9 mouse cellular contexts compared by ENCODE assay signal in genomic region chr4:133002896-133003295, GRCm38 (mm10). TPM values are rescaled to one million over a fixed set of nuclear protein-coding genes. Genes with fewer than 3 reads are reported as not detected.
DNase-seq lines count a peak whose midpoint lies in the region; ATAC-seq lines count a peak whose summit lies in the region.
"Had no signal": no experiment of that assay in that cellular context is flagged by ENCODE, and none has a peak within 500 bp of the region (broad histone marks: within the 10 kb centered on the region; RNA-seq: fewer than 3 reads in every experiment).

No protein-coding gene starts in this region.

- peak overlapping the region; percentile 79 for H3K27ac ChIP-seq in embryonic facial prominence, embryonic 10.5 days (replicated peaks)
- H3K27ac ChIP-seq in heart, embryonic 14.5 days (replicated peaks in 1 of 2; ENCODE audit: control insufficient read depth in 1 of 2, insufficient read depth in 1 of 2, low read depth in 2 of 2, low read length in 2 of 2): peak overlapping the region; percentile 88 to 91
- no peak overlapping the region for H3K27ac ChIP-seq in intestine, embryonic 16.5 days (ENCODE audit: low read length)
- H3K27ac ChIP-seq: liver, embryonic 14.5 days had no signal

- H3K9ac ChIP-seq in heart, embryonic 14.5 days (ENCODE audit: low read length): peak overlapping the region; percentile 44; the same call in 1 of the 2 replicates
- H3K9ac ChIP-seq in intestine, embryonic 16.5 days (ENCODE audit: low read depth, low read length): no peak overlapping the region
- H3K9ac ChIP-seq: liver, embryonic 14.5 days had no signal

- WGBS in embryonic facial prominence, embryonic 10.5 days: 55% methylated on average over 10 of the region's 10 CpGs
- 5% methylated on average over 10 of the region's 10 CpGs for WGBS in heart, embryonic 14.5 days
- 29% methylated on average over 10 of the region's 10 CpGs for WGBS in intestine, embryonic 16.5 days

- peaks cover 40% of the 10 kb centered on the region for H3K4me1 ChIP-seq in embryonic facial prominence, embryonic 10.5 days
- peaks cover 20 to 27% of the 10 kb centered on the region in 2 experiments for H3K4me1 ChIP-seq in heart, embryonic 14.5 days (ENCODE audit: control insufficient read depth in 2 of 2, insufficient read depth in 2 of 2, low read length in 2 of 2)
- H3K4me1 ChIP-seq in intestine, embryonic 16.5 days (ENCODE audit: control insufficient read depth, insufficient read depth, low read length): peaks cover 16% of the 10 kb centered on the region

- H3K27me3 ChIP-seq in embryonic facial prominence, embryonic 10.5 days (replicated peaks; ENCODE audit: low read depth, poor library complexity, severe bottlenecking): peaks cover 5% of the 10 kb centered on the region; the same call in 1 of the 2 replicates
- no peaks in the 10 kb centered on the region for H3K27me3 ChIP-seq in heart, embryonic 14.5 days (ENCODE audit: control insufficient read depth, insufficient read depth, low read length)
- no peaks in the 10 kb centered on the region for H3K27me3 ChIP-seq in intestine, embryonic 16.5 days (replicated peaks; ENCODE audit: control insufficient read depth, insufficient read depth, low read length)

- H3K36me3 ChIP-seq in embryonic facial prominence, embryonic 10.5 days (replicated peaks): no peaks in the 10 kb centered on the region
- no peaks in the 10 kb centered on the region for H3K36me3 ChIP-seq in heart, embryonic 14.5 days (ENCODE audit: control insufficient read depth, insufficient read depth, low read length)
- H3K36me3 ChIP-seq in intestine, embryonic 16.5 days (ENCODE audit: control insufficient read depth, insufficient read depth, low read length): no peaks in the 10 kb centered on the region

- no peaks in the 10 kb centered on the region for H3K9me3 ChIP-seq in embryonic facial prominence, embryonic 10.5 days
- no peaks in the 10 kb centered on the region for H3K9me3 ChIP-seq in heart, embryonic 14.5 days (ENCODE audit: control insufficient read depth, low read length)
- no peaks in the 10 kb centered on the region for H3K9me3 ChIP-seq in intestine, embryonic 16.5 days (ENCODE audit: control insufficient read depth, low read length)

- H3K4me3 ChIP-seq in embryonic facial prominence, embryonic 10.5 days: no peak overlapping the region
- H3K4me3 ChIP-seq in heart, embryonic 14.5 days (ENCODE audit: control insufficient read depth in 1 of 2, insufficient read depth in 1 of 2, low read depth in 1 of 2, low read length in 2 of 2): no peak overlapping the region
- no peak overlapping the region for H3K4me3 ChIP-seq in intestine, embryonic 16.5 days (ENCODE audit: low read length)

- H3K4me2 ChIP-seq in heart, embryonic 14.5 days (ENCODE audit: low read length): peak overlapping the region; percentile 48
- no peak overlapping the region for H3K4me2 ChIP-seq in intestine, embryonic 16.5 days (ENCODE audit: low read depth, low read length)

- ATAC-seq in heart, embryonic 14.5 days (ENCODE audit: insufficient number of reproducible peaks, insufficient read depth, low FRiP score, low read depth): peak; percentile 64
- no peak for ATAC-seq in granulocyte monocyte progenitor cell, adult 5-6 weeks (replicated peaks; ENCODE audit: poor library complexity, severe bottlenecking)
- no peak for ATAC-seq in intestine, embryonic 16.5 days

- peak; percentile 57 to 68 for DNase-seq in kidney, postnatal 25 days
- DNase-seq in kidney, adult 8-10 months: no peak
- DNase-seq in embryonic facial prominence, embryonic 10.5 days (ENCODE audit: low spot score): no peak
- peak; percentile 44 for DNase-seq in lung, postnatal 36 days
- no peak for DNase-seq in left cerebral cortex, adult 11 months (ENCODE audit: low spot score)

RNA-seq across cellular contexts. Expression of gene Ahdc1, which starts 8.2 kb away (rescaled TPM):
- 11.5 and 11.6 TPM in 2 replicates for polyA plus RNA-seq in embryonic facial prominence, embryonic 10.5 days (2016; fragmentation: Nextera tagmentation; extraction: Ambion mirVana)
- polyA plus RNA-seq in heart, embryonic 14.5 days (2014; fragmentation: Nextera tagmentation; extraction: Ambion mirVana): 7.1 and 9.0 TPM in 2 replicates
- 1.3 and 4.7 TPM in 2 replicates for total RNA-seq in granulocyte monocyte progenitor cell, adult 5-6 weeks (2014; fragmentation: Nextera tagmentation)
- total RNA-seq in granulocyte monocyte progenitor cell, adult 5-6 weeks (2017): 0.26 and 0.93 TPM in 2 replicates
- 5.3 and 5.7 TPM in 2 replicates for polyA plus RNA-seq in intestine, embryonic 16.5 days (2015; fragmentation: Nextera tagmentation; extraction: Ambion mirVana)

RNA-seq across cellular contexts. Expression of gene Fgr, which starts 29.0 kb away (rescaled TPM):
- polyA plus RNA-seq in embryonic facial prominence, embryonic 10.5 days (2016; fragmentation: Nextera tagmentation; extraction: Ambion mirVana): 0.16 and 0.21 TPM in 2 replicates
- 0.18 and 0.74 TPM in 2 replicates for polyA plus RNA-seq in heart, embryonic 14.5 days (2014; fragmentation: Nextera tagmentation; extraction: Ambion mirVana)
- not detected in 2 replicates for total RNA-seq in granulocyte monocyte progenitor cell, adult 5-6 weeks (2014; fragmentation: Nextera tagmentation)
- total RNA-seq in granulocyte monocyte progenitor cell, adult 5-6 weeks (2017): 0.99 and 2.4 TPM in 2 replicates
- 3.1 and 3.5 TPM in 2 replicates for polyA plus RNA-seq in intestine, embryonic 16.5 days (2015; fragmentation: Nextera tagmentation; extraction: Ambion mirVana)

Comparison
In these comparisons a context has a peak if more than half of its experiments do, and no peak if none do; other contexts are left out.
1. DNase-seq: peak in kidney, postnatal 25 days (2 of 2) and lung, postnatal 36 days (single experiment); none in kidney, adult 8-10 months (0 of 2), embryonic facial prominence, embryonic 10.5 days (single experiment) and left cerebral cortex, adult 11 months (single experiment).